Mouse (Mus musculus): ENCODE data around the gene Fam155a.

DNA sequence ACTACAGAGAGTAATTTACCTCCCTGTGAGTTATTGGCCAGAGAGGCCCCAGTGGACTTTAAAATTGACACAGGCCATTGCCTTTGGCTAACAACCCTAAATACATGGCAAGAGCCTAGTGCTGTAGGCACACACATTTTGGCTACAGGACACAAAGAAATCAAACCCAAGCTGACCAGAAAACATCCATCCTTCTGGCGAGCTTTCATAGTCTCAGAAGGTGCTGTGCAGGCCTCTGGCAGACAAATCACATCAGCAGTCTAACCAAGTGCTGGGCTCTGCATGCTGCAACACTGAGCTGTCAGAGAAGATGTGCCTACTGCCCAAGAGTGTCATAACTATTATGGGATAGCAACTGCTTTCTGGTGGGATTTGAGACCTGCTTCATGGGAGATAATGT is 34.7 kb upstream of the Fam155a start:
- TF ChIP-seq EP300 (IDR thresholded peaks at IDR 0.05; ENCODE audit: low read depth) (no peak), CTCF (IDR thresholded peaks at IDR 0.05; ENCODE audit: low read depth) (no peak)

Measured in heart, postnatal 0 days (tissue).